Mouse (Mus musculus) frontal cortex, adult 2 months (tissue): ENCODE results near the gene Naalad2. TPM values are rescaled to one million over a fixed set of nuclear protein-coding genes. Genes with fewer than 3 reads are reported as not detected.

Experiments used
- polyA plus RNA-seq: library from polyadenylated mRNA; depleted of rRNA; stranded (reverse); fragments of >200 nt; gene quantifications from 2 replicates; pipeline ENCODE4 v1.2.3, GENCODE M21; 2012; rRNA removed

Gene Naalad2
- polyA plus RNA-seq, 1 experiment = 0.88 TPM

Other genes with a start within 250 kb of the Naalad2 start
- gene Chordc1, start 110.9 kb downstream of the Naalad2 start, polyA plus RNA-seq = 38.2 and 46.0 TPM in 2 replicates
- gene Ubtfl1, start 1.4 kb upstream of the Naalad2 start, polyA plus RNA-seq = not detected in 2 replicates
- not detected in 2 replicates for gene Mbd3l2, start 27.7 kb upstream of the Naalad2 start, polyA plus RNA-seq
- 1.8 and 2.6 TPM in 2 replicates for gene Zfp558, start 75.3 kb upstream of the Naalad2 start, polyA plus RNA-seq
- gene Mbd3l1, start 75.4 kb upstream of the Naalad2 start, polyA plus RNA-seq = not detected in 2 replicates